Mouse (Mus musculus): Measurements from ENCODE around the gene Snrpa1. TPM values are rescaled to one million over a fixed set of nuclear protein-coding genes. Genes with fewer than 3 reads are reported as not detected.

Snrpa1 gene
- 21.4 TPM for polyA plus RNA-seq (2014; fragmentation: Illumina TruSeq; extraction: RNeasy Lipid Tissue Mini Kit (QIAGEN cat#74804); ENCODE audit: low read depth, low replicate concordance)

DNA sequence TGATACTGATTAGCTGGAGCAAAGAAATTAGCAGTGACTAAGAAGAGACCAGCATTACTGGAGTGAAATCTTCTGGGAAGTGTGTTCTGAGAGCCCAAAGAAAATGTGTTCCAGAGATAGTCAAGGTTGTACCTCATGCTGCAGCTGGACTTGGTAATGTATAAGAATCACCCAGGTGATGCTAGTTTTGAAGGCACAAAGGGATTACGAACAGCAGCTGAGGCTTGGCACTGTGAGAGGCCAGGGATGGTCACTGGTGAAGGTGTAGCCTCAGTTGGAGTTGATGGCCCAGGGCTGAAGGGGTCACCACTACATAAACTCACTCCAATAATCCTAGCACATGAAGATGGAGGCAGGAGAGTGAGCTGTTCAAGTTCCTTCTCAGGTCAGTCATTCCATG, at the start of gene Snrpa1:
TSS of gene Snrpa1 (plus strand) at position 301 of the 400 bp plus-strand sequence.

DNA sequence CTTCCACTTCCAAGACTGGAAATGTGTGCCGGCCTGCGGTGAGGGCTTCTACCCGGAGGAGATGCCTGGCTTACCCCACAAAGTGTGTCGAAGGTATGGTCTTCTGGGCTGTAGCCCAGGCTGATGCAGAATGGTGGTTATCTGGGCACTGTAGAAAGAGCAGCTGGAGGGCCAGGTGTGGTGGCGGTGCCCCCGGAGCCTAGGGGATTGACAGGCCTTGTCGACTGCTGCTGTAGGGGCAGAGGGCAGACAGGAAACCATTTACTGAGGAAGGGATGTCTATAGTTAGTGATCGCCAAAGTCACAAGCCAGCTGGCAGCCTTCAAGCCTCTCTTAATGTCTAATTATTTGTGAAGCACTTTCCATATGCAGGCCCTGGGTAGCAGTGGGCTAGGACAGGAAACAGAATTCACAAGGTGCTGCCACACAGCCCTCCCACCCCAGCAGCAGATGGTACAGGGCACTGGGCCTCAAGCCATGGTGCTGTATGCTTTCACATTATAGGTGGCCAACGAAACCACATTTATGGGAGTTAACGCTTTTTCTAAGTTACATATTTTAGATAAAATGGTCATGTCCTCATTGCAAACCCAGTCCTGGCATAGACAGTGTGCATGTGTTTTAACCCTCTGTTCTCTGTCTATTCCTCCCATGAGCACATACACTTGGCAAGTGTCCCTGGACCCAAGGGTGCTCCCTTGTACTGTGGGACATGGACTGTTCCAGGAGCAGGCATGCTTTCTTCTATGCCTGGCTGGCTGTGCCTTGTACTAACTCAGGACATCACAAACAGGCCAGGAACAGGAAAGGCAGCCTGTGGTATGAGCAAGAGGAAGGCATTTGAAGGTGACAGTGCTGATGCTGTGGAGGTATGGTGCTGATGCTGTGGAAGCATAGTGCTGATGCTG, 15.0 kb upstream of the Snrpa1 start, which contains the start of gene Gm45213:
TSS of gene Gm45213 (plus strand) at position 51 of the 908 bp plus-strand sequence.

DNA sequence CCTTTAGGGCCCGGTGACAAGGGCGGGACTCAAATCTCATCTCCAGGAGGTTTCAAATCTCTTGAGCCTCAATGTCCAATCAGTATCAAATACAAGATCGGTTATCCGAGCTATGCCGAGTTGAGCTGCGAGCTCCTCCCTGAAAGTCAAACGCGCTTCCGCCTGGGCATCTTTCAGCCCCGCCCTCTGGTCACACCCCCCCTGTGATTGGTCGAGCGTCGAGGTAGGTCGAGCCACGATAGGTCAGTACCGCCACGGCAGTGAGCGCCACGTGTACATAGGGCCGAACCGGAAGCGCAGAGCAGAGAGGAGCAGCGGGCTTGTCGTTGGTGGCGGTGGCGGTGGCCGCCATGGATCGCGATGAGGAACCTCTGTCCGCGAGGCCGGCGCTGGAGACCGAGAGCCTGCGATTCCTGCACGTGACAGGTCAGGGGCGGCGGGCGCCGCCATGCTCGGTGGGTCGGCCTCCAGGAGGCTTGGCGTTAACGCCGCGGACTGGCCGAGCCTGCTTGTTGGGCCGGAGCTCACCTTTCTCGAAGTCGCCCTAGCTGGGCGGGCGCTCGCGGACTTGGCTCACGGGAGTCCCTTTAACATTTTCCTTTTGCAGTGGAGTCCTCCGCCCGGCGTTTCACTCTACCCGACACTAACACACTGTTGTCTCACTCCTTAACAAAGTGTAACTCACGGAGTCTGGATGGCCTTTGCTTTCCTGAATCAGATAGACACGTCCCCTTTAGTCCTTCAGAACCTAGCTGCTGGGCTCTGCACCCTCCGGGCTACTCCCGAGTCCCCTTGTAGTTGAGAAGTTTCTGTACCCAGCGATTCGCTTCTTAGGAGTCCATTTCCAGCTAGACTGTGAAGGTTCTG, 20.8 kb downstream of the Snrpa1 start, which contains the start of gene Selenos:
TSS of gene Selenos (plus strand) at position 286 of the 867 bp plus-strand sequence.

DNA sequence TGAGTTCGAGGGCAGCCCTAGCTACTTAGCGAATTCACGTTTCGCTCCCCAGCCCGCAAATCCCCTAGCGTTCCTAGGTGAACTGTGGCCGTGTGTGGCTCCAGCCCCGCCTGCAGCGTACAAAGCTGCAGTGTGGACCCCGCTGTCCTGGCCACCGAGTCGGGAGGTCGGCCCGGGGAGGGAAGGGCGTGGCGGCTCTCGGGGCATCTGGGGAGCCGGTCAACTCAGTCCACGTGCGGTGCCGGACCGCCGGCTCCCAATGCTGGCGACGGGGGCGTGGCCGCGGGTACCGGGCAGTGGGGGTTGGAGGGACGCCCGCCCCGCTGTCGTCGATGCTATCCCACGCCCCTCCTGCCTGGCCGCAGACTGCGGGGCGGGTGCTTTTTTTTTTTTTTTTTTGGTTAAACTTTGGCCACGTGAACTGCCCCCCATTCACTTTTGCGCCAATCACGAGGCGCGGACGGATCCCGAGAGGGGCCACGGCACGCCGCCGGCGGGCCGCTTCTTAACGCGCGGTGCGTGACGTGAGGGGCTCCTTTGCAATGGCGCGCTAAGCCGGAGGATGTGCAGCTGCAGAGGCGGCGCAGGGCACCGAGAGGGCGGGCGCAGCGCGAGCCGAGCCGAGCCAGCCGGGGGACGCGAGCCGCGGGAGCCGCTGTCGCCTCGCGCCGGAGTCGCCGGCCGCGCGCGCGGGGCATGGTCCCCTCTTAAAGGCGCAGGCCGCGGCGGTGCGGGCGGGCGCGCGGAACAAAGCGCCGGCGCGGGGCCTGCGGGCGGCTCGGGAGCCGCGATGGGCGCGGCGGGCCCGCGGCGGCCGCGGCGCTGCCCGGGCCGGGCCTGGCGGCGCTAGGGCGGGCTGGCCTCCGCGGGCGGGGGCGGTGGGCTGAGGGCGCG, 50.4 kb downstream of the Snrpa1 start, which contains the start of gene Chsy1:
TSS of gene Chsy1 (plus strand) at position 555 of the 894 bp plus-strand sequence.

Other genes with a start within 250 kb of the Snrpa1 start
- 25.6 TPM for gene Pcsk6, start 197.3 kb upstream of the Snrpa1 start, polyA plus RNA-seq (2014; fragmentation: Illumina TruSeq; extraction: RNeasy Lipid Tissue Mini Kit (QIAGEN cat#74804); ENCODE audit: low read depth, low replicate concordance)
- gene Gm45213, start 15.4 kb upstream of the Snrpa1 start, polyA plus RNA-seq (2014; fragmentation: Illumina TruSeq; extraction: RNeasy Lipid Tissue Mini Kit (QIAGEN cat#74804); ENCODE audit: low read depth, low replicate concordance) = not detected
- 118 TPM for gene Selenos, start 20.6 kb downstream of the Snrpa1 start, polyA plus RNA-seq (2014; fragmentation: Illumina TruSeq; extraction: RNeasy Lipid Tissue Mini Kit (QIAGEN cat#74804); ENCODE audit: low read depth, low replicate concordance)
- gene Chsy1, start 50.5 kb downstream of the Snrpa1 start, polyA plus RNA-seq (2014; fragmentation: Illumina TruSeq; extraction: RNeasy Lipid Tissue Mini Kit (QIAGEN cat#74804); ENCODE audit: low read depth, low replicate concordance) = 4.4 TPM